Comparison of ENCODE assay signal across 8 mouse cellular contexts in genomic region chr9:21320619-21321512, GRCm38 (mm10). TPM values are rescaled to one million over a fixed set of nuclear protein-coding genes. Genes with fewer than 3 reads are reported as not detected.
DNase-seq lines count a peak whose midpoint lies in the region; ATAC-seq and TF ChIP-seq lines count a peak whose summit lies in the region.

Gene Slc44a2, plus strand, starts transcription at chr9:21320698.

- peak; percentile 36 for TF ChIP-seq CTCF in lung, postnatal 0 days (IDR thresholded peaks at IDR 0.05)

- DNase-seq in MN1 (ENCODE audit: low spot score): peak; percentile 86
- peak; percentile 84 for DNase-seq in cerebellum, adult 9-10 months
- DNase-seq in frontal cortex, adult 2 months (ENCODE audit: extremely low spot score in 1 of 2, low spot score in 1 of 2): peak; percentile 44 to 77
- peak; percentile 91 for DNase-seq in hindbrain, embryonic 10.5 days (ENCODE audit: low spot score)
- peak; percentile 78 for DNase-seq in layer of hippocampus, adult 9-11 months
- peak; percentile 88 for DNase-seq in lung, postnatal 0 days (ENCODE audit: low spot score)
- DNase-seq in ovary, postnatal 10 days (ENCODE audit: low spot score): peak; percentile 62
- peak; percentile 87 for DNase-seq in thymus, postnatal 0 days (ENCODE audit: low spot score)

- peaks cover 12% of the 10 kb centered on the region; the same call in 1 of the 2 replicates for H3K36me3 ChIP-seq in hindbrain, embryonic 10.5 days
- H3K36me3 ChIP-seq in lung, postnatal 0 days (ENCODE audit: insufficient read depth, low read length): no peaks in the 10 kb centered on the region

- peaks cover 23% of the 10 kb centered on the region for H3K4me1 ChIP-seq in hindbrain, embryonic 10.5 days (replicated peaks)
- H3K4me1 ChIP-seq in lung, postnatal 0 days (ENCODE audit: insufficient read depth, low read depth, low read length): peaks cover 3% of the 10 kb centered on the region; the same call in 1 of the 2 replicates

- H3K9me3 ChIP-seq in hindbrain, embryonic 10.5 days: no peaks in the 10 kb centered on the region
- no peaks in the 10 kb centered on the region for H3K9me3 ChIP-seq in lung, postnatal 0 days (ENCODE audit: low read length)

- peak within 1 kb of the TSS; percentile 87 for H3K4me3 ChIP-seq in hindbrain, embryonic 10.5 days
- H3K4me3 ChIP-seq in lung, postnatal 0 days (ENCODE audit: low read depth, low read length): peak within 1 kb of the TSS; percentile 68

- H3K9ac ChIP-seq in lung, postnatal 0 days (replicated peaks; ENCODE audit: low read depth): peak within 1 kb of the TSS; percentile 62

- TF ChIP-seq EP300 in lung, postnatal 0 days (IDR thresholded peaks at IDR 0.05): no peak

- peak; percentile 94 for ATAC-seq in lung, postnatal 0 days

- H3K27ac ChIP-seq in hindbrain, embryonic 10.5 days: peak within 1 kb of the TSS; percentile 88
- H3K27ac ChIP-seq in lung, postnatal 0 days (ENCODE audit: low read length): peak within 1 kb of the TSS; percentile 83

- H3K27me3 ChIP-seq in hindbrain, embryonic 10.5 days (ENCODE audit: insufficient read depth, poor library complexity, severe bottlenecking): no peaks in the 10 kb centered on the region
- no peaks in the 10 kb centered on the region for H3K27me3 ChIP-seq in lung, postnatal 0 days (replicated peaks; ENCODE audit: insufficient read depth, low read length)

- under 1% methylated on average over 52 of the region's 52 CpGs for WGBS in hindbrain, embryonic 10.5 days
- 1% methylated on average over 52 of the region's 52 CpGs for WGBS in lung, postnatal 0 days

- peak within 1 kb of the TSS; percentile 72 for H3K4me2 ChIP-seq in lung, postnatal 0 days (replicated peaks; ENCODE audit: low read depth, low read length)

RNA-seq across cellular contexts. Expression of gene Slc44a2, which starts in this region (rescaled TPM):
- polyA plus RNA-seq in frontal cortex, adult 2 months (2012; rRNA removed): 60.7 and 66.5 TPM in 2 replicates
- 68.7 and 75.7 TPM in 2 replicates for polyA plus RNA-seq in hindbrain, embryonic 10.5 days (2016; fragmentation: Nextera tagmentation; extraction: Ambion mirVana)
- polyA plus RNA-seq in lung, postnatal 0 days (2015; fragmentation: Nextera tagmentation; extraction: Ambion mirVana): 155 and 165 TPM in 2 replicates
- 161 and 167 TPM in 2 replicates for polyA plus RNA-seq in thymus, postnatal 0 days (2015; fragmentation: Nextera tagmentation; extraction: Ambion mirVana)

Comparison
In these comparisons a context has a peak if more than half of its experiments do, and no peak if none do; other contexts are left out.
1. Peak in every context shown above with its lines: DNase-seq, ATAC-seq, H3K4me3 ChIP-seq and H3K27ac ChIP-seq.